Mouse (Mus musculus): Measurements from ENCODE around the gene Mertk.

Mertk gene

DNA sequence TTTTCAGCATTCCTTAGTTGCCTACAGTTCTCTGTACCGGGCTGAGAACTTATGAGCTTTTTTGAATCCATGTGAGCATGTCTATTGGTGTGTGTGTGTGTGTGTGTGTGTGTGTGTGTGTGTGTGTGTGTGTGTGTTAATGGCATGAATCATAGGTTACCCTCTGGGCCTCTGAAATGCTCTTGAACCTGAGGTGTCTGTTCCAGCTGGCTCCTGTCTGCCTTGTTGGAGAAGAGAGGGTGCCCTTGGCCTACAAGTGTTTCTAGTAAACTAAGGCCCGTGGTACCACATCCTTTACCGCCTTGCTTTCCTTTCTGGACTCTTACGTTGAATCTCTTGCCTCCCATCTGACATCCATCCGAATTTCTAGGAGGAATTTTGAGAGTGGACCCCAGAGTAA, 27.3 kb downstream of the Mertk start:
- no peak for DNase-seq

DNA sequence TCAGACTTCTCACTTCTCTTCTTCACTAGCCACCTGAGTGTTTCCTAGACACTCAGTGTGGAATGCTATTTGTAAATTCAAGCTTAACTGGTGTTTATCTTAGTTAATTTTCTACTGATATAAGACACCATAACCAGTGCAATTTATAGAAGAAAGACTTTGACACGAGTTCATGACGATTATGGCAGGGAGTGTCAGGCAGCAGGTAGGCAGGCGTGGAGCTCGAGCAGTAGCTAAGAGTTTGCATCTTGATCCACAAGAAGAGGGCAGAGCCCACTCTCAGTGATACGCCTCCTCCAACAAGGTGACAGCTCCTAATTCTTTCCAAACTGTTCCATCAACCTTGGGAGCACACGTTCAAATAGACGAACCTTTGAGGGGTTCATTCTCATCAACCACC, 27.9 kb downstream of the Mertk start:
- no peak for DNase-seq

DNA sequence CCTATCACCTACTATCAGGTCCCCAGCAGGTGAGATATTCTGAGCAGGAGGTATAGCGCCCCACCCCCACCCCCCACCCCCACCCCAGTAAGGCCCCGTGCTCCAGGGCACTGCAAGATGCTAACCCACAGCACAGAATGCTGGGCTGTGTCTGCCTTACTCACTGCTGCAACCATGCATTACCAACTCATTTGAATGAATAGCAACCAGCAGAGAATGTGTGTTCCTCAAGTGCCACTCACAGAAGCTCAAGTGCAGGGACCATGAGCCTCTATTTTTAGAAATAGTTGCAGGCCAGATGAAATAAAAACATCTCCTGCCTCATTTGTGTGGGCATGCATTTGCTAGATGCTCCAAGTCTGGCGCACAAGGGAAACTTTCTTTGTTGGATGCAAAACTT, 28.8 kb downstream of the Mertk start:
- DNase-seq: peak in 1 of 2 experiments; percentile 29

DNA sequence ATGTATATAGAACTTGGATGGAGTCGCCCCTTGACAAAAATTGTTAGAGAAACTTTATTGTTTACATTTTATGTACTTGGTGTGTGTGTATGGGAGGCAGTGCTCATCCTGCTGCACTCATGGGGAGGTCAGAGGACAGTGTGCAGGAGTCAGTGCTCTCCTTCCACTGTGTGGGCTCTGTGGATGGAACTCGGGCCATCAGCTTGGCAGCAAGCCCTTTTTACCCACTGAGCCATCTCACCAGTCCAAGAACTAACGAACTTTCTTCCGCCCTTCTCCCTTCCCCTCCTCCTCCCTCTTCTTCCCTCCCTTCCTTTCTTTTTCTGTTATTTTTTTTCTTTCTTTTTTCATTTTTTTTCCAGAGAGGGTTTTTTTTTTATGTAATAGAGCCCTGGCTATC, 29.3 kb downstream of the Mertk start:
- DNase-seq: no peak

DNA sequence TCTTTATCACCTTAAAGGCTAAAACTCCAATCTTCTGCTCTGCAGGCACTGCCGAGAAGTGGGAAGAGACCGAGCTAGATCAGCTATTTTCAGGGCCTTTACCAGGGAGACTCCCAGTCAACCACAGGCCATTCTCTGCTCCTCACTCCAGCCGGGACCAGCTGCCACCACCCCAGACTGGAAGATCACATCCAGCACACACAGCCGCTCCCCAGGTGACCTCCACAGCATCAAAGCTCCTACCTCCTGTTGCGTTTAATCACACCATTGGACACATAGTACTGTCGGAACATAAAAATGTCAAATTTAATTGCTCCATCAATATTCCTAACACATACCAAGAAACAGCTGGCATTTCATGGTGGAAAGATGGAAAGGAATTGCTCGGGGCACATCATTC, 30.4 kb downstream of the Mertk start:
- DNase-seq: no peak

DNA sequence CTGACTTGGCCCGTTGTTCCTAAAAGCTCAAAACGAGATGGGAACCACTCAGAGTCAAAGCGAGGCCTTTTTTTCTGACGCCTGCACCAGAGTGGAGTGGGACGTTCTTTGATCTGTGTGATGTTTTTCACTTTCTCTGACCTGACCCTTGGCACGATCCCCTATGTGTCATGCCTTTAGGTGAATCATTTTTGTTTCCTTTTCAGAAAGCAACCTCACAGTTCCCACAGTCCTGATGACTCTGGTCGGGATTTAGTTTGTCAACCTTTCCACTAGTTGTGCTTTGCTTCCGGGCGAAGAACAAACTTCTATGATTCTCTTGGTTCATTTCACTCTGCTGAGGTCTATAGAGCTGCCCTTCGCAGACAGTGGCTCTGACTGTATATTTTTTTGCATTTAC, 32.8 kb downstream of the Mertk start:
- DNase-seq: no peak

DNA sequence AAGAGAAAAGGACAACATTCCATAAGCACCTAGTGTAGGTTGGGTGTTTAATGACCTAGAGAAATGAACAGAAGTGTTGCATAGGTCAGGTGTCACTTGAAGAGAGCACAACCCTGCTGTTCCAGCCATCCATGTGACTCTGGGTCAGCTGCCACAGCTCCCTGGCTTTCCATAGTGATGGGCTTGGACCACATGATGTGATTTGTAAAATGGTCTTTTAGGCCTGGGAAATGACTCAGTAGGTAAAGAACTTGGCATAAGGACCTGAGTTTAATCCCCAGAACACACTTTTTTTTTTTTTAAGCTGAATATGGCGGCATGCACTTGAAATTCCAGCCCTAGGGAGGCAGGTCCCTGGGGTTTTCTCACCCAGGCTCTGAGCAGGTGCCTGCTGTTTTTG, 33.2 kb downstream of the Mertk start:
- DNase-seq: no peak

DNA sequence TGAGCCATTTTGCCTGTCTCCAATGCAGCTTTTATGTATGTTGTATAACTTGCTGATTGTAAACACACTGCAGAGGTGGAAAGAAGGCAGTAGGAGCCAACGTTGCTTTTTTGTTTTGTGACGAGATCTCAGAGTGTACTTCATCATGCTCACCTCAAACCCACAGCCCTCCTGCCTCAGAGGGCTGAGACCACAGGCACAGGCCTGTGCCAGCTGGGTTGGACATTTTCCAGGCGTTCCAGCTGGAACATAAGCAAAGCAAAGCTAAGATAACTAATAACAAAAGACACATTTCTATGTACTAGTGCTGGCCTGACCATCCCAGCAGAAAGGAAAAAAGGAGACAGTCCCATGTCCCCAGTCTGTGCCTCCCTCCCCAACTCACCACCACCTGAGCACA, 36.3 kb downstream of the Mertk start:
- DNase-seq: peak in 1 of 2 experiments; percentile 48

DNA sequence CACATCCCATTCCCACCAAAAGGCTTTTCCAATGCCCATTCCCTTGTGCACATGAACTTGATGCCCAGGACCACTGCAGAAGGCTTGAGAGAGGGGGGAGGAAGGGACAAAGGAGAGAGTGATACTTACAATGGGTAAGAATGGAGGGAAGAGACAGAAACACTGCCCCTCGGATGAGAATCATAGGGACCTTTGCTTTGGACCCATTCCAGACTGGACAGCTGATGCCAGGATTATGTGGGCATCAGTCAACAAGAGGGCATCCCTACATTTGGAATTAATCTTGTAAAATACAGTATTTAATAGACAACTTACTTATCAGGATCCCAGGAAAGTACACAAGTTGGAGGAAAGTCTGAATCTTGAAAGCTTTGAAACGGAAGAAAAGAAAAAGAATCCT, 38.3 kb downstream of the Mertk start:
- no peak for DNase-seq

DNA sequence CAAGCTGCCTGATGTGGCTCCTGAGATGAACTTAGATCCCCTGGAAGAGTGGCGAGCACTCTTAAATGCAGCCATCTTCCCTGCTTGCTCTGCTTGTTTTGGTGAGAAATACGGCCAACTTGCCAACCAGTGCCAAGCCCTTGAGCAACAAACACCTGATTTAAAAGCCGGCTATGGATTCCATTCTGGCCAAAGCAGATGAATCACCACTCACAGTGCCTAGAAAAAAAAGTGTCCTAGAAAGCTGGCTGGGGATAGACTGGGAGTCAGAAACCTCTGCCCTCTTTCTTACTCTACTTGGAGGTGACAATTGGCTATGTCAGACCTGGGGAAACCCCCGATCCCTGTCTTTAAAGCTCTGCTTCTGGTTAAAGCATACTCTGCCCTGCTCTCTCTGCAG, 39.0 kb downstream of the Mertk start:
- no peak for DNase-seq

DNA sequence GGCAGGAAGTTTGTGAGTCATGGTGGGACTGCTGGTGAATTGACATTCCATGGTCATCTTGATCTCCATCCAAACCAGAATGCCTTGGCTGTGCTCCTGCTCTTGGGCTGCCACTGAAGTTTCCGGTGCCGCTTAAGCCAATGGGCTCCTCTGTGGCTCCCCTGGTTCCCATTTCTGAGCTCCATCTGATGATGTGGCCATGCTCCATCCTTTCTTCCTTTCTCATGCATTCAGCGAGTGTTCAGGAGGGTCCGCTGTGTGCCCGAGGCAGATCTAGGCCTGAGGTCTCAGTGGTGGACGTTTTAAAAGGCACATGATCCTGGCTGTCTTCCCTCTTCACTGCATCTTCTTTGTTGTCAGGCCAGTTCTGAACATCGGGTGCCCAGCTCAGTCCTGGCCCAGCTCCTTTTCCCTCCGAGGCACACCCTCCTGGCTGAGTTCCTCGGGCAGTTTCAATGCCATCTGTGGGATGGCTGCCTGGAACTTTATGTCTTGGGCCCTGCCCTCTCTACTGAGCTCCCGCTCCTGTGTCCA, 40.0 kb downstream of the Mertk start:
- peak; percentile 72 to 81 for DNase-seq

DNA sequence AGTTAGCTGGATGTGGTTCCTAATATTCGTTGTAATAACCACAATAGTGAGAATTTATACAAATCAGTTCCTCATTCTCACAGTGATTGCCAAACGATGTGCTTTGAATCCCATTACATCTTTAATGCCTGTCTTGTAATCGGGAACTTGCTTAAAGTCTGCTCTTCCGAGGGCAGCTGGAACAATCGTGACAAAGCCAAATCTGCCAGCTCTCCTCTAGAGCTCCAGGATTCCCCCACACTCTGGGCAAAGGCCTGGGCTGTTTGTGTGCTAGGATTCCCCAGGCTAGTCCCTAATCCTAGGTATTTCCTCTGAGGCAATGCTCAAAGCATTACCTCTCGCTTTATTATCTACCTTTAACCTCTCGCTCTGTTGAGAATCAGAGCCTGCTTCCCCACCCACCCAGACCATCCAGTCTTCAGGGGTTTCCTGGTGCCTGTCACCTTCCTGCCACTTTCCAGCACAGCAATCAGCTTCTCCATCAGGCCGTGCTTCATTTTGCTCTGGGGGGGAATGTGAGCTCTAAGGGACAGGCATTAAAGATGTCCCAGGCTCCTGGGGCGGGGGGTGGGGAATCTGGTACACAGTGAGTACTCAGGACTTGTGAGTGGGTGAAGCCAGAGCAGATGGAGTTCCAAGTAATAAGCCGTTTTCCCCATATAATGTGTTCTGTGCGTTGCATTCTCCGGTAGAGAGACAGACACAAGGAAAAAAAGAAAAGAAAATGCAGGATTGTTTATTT, 47.3 kb downstream of the Mertk start:
- peak in 1 of 2 experiments; percentile 33 for DNase-seq

DNA sequence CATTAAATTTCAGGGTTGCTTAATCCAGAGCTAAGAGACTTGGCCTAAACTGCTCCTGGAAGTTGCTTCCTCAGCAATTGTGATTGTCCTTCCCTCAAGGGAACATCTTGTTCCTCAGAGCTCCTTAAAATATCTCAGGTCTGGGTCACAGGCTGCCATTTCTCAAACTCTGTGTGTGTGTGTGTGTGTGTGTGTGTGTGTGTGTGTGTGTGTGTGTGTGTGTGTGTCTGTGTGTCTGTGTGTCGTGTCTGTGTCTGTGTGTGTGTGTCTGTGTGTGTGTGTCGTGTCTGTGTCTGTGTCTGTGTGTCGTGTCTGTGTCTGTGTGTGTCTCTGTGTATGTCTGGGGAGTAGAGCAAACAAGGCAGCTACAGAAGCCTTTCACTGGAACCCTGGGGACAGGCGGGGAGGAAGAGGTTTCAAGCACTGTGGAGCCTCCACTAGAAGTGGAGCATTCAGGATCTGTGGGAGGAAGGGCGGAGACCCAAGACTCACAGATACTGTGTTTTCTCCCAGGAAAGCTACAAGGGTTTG, 47.9 kb downstream of the Mertk start:
- peak in 1 of 2 experiments; percentile 51 for DNase-seq

DNA sequence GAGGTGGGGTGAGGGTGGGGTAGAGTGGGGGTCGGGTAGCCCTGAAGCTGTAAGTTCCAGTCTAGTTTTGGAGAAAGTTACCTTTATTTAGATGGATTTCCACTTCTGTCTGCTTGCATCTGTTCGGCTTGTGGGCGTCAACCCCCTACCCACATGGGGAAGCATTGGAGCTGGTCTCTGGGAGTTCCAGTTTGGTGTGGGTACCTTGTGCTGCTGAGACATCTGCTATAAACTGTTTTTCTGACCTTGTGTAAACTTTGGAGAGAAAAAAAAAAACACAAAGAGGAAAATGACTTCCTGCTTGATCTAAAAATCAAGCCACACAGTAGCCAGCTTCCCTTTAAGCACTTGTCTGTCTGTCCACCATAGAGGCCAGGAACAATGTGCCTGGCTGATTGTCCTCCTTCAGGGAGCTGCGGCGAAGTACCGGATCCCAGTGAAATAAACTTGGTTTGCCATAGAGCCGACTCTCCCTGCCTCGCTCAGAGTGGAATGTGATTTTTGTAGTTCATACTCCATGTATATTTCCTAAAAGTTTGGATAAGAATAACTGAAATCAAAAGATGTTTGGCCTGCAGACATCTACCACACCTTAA, 48.8 kb downstream of the Mertk start:
- peak; percentile 34 to 55 for DNase-seq

DNA sequence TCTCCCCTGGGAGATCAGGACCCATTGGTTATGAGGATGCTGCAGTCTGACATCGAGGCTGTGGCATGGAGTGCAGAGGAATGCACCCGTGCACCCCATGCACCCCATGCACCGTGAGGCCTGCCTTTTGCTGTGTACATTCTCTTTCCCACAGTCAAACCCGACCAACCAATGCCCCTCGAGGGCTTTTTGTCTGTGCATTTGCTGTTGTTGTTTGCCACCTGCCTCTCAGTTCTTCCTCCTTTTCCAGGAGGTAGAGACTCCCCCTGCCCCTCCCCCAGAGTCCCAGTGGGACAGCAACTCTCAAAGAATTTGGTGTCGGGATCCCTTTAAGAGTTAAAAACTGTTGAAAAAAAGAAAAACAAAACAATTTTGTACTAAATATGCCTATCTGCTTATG, 49.4 kb downstream of the Mertk start:
- DNase-seq: no peak

DNA sequence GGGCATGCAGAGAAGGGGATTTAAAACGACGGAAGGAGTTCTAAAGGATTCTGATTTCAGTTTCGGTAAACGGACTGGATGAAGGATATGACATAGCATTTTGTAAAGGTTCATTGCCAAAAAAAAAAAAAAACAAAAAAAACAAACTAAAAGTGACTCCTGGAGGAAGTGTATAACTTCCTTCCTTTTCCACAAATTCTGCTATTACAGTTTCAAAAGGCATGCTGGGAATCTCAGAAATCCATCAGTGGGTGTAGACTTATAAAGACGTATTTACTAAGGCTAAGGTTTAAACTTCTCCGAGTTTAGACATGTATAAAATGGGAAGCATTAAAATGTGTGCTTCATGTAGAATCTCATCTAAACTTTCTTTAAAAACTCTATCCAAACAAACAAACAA, 52.3 kb downstream of the Mertk start:
- DNase-seq: no peak

DNA sequence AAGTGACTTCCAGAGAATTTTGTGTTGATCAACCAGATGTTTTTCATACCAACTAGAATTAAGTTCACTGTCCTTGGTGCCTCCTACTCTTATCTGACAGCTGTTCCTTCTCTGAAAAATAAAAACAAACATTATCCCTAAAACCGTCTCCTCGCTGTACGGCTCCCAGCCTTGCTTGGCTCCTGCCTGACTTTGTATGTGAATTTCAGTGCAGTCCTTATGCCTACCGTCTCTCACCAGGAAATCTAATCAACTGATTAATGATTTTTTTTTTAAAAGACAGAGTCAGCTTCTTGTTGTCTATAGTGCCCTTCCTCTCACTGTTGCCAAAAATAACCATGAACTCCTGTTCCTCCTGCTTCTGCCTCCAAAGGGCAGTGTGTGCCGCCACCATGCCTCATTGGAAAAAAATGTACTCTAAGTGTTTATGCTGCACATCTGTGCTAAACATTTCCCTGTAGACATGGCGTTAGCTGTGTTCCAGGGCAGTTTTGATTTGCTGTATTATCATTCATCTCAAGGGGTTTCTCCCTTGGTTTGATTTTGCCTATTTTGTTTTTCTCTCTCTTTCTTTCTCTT, 54.6 kb downstream of the Mertk start:
- DNase-seq: peak in 1 of 2 experiments; percentile 32

DNA sequence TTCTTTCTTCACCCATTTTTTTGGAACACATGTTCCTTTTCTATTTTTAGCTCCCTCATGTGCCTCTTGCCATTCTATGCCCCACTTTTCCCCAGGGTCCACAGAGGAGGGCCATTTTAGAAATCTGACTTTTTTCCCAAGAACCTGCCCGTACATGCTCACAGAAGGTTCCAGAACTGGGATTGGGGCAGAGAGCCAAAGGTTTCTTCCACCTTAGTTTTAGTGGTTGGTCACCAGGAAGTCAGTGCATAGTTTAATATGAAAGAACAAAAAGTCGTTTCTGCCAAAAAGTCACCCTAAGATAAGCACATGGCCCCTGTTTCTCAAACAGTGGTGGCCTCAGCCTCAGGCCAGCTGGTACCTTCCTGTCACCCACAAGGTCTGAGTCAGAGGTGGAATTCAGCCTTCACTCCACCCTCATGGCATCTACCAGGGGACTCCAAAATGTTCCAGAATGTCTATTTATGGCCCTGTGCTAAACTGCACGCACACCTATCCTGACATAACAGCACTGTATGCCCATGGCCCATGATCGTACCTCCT, 56.5 kb downstream of the Mertk start:
- DNase-seq: no peak

DNA sequence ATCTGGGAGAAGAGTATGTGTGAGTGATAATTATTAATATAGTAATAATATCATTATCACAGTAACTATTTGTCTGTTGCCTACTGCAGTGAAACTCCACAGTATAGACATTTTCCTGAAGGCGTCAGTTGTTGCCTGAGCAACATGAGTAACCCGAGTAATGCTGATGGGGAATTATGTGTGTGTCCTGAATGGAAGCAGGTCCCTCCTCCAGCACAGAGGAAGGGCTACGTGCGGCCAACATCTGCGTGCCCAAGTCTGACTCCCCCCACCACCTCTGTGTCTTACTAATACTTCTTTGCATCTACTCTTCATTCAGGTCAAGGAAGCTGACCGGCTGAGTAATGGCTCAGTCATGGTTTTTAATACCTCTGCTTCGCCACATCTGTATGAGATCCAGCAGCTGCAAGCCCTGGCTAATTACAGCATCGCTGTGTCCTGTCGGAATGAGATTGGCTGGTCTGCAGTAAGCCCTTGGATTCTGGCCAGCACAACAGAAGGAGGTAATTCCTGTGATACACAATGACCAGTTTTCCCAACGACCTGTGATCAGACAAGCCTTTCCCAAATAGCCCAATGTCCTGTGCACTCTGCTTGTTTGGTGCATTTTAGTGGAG, 60.1 kb downstream of the Mertk start:
- peak in 1 of 2 experiments; percentile 30 for DNase-seq

DNA sequence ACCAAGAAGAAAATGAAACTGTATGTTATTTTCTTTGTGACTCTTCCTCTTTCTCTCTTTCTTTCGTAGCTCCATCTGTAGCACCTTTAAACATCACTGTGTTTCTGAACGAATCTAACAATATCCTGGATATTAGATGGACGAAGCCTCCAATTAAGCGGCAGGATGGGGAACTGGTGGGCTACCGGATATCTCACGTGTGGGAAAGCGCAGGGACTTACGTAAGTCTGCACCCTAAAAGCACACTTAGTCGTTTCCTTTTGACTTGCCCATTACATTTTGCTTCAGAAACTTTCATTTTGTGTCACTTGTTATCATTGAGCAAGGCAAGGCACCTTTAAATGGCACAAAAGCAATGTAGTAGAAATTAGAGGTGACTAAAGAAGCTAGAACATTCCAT, 63.3 kb downstream of the Mertk start:
- DNase-seq: no peak

DNA sequence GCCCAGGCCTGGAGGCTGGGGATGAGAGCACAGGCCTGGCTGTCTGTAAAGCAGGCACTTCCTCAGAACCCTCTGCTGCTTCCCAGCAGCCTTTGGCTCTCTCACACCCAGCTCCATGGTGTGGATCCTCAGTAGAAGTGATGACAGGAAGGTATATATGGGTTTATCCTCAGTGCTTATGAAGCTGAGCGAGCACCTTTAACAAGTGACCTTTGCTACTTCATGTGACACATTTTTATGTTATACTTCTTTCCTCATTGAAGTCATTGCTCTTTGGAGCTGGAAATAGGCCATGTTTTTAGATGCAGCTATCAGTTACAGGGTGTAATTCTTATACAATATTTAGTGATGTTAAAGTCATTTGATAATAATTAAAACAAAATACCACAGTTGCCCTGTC, 67.0 kb downstream of the Mertk start:
- DNase-seq: no peak

DNA sequence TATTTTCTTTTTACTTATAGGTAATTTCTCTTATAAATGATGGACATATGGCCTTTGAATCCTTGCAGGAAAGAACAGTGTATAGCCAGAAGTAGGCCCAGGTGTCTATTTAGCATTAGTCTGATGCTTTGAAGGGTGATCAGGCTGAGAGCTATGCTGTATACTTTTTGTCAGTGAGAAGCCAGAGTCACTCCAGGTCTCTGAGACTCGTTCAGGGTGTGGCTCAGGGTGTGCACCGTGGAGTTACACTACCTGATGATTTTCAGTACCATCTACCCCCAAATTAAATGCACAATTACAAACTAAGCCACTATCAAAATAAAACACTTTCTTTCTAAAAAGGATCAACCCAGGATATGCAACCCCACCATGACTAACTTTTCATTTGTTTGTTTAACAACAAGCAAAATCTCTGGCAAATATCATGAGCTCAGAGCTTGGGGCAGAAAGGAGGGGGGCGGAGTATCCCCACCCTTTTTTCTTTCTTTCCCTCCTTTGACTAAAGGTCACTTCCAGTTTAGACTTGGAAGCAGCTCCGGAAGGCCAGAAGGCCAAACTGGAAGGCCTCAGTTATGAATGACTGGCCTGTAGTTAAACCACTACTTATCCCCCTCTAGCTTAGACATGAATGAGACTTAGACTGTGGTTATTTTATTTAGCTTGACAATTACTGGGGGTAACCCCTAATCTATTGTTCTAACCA, 69.9 kb downstream of the Mertk start:
- no peak for DNase-seq

DNA sequence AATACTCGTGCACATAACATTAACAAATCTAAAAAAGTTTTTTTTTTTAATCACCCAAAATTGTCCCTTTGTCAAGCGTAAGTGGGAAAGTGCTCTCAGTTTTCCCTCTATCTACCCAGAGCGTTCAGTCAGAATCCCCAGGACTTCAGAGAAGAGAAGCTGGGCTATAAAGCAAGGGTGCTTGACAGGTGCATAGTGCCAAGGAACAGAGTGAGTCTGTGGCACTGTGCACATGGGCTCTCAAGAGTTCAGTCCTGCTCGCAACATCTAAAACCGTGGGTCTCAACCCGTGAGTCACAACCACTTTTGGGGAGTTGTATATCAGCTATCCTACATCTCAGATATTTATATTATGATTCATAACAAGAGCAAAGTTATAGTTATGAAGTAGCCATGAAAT, 71.8 kb downstream of the Mertk start:
- DNase-seq: no peak
